Mouse (Mus musculus) CH12.LX (cell line): Measurements from ENCODE around the gene Pml. TPM values are rescaled to one million over a fixed set of nuclear protein-coding genes. Genes with fewer than 3 reads are reported as not detected.

ENCODE experiments used
- DNase-seq: peaks from one replicate; pipeline ENCODE4 v3.0.0-alpha.2; 2013; ENCODE audit errors: extremely low read depth
- H3K27ac ChIP-seq: 2 replicates; pipeline ENCODE4 v1.5.1; 2012; ENCODE audit warnings: low read depth, mild to moderate bottlenecking, control low read depth, moderate library complexity; ENCODE audit not compliant: insufficient read depth
- H3K27me3 ChIP-seq: replicated peaks from 2 replicates; pipeline ENCODE3; 2012; ENCODE audit warnings: inconsistent platforms
- H3K36me3 ChIP-seq, 2 experiments: replicated peaks in 1 of 2; 2 replicates each; pipeline versions ENCODE3 to v1.6.1; 2012; ENCODE audit warnings: inconsistent platforms in 1 of 2, low read length in 1 of 2, mild to moderate bottlenecking in 1 of 2, mixed read lengths in 1 of 2, moderate library complexity in 1 of 2; ENCODE audit not compliant: control insufficient read depth in 1 of 2, insufficient read depth in 1 of 2
- H3K4me1 ChIP-seq, 2 experiments: 2 replicates each; pipeline ENCODE4 v1.6.1; 2012; ENCODE audit warnings: inconsistent platforms in 1 of 2, moderate library complexity in 1 of 2; ENCODE audit not compliant: insufficient read depth in 2 of 2, control insufficient read depth in 1 of 2
- H3K4me2 ChIP-seq: 2 replicates; pipeline ENCODE4 v1.6.1; 2012; ENCODE audit warnings: low read depth, mild to moderate bottlenecking, control low read depth; ENCODE audit not compliant: poor library complexity, insufficient read depth, severe bottlenecking
- H3K4me3 ChIP-seq, 3 experiments: fragments of 150-350 bp in 1 of 3; sonication (generic) in 1 of 3; replicated peaks in 1 of 3; 2 replicates each; pipeline versions ENCODE3 to v1.5.1; 2011 to 2012; ENCODE audit warnings: low read depth in 2 of 3, low read length in 2 of 3, mild to moderate bottlenecking in 2 of 3, moderate library complexity in 2 of 3, control low read depth in 1 of 3, improper control_type of control experiment in 1 of 3, inconsistent platforms in 1 of 3, mixed read lengths in 1 of 3; ENCODE audit not compliant: poor library complexity in 1 of 3
- H3K79me2 ChIP-seq: replicated peaks from 2 replicates; pipeline ENCODE4 v1.6.1; 2012; ENCODE audit warnings: mild to moderate bottlenecking, moderate library complexity; ENCODE audit not compliant: control insufficient read depth, poor library complexity, insufficient read depth, severe bottlenecking; ENCODE audit errors: extremely low read depth
- H3K9ac ChIP-seq: 2 replicates; pipeline ENCODE4 v1.6.1; 2012; ENCODE audit warnings: low read depth, mild to moderate bottlenecking, control low read depth, moderate library complexity; ENCODE audit not compliant: insufficient read depth
- H3K9me3 ChIP-seq: replicated peaks from 2 replicates; pipeline ENCODE3; 2012; ENCODE audit warnings: low read length, inconsistent platforms, mixed read lengths
- BHLHE40 ChIP-seq: IDR thresholded peaks from 2 replicates; pipeline ENCODE4 v1.6.1; 2011; ENCODE audit warnings: mild to moderate bottlenecking, low read depth, low read length, improper control_type of control experiment
- CHD1 ChIP-seq: IDR thresholded peaks from 2 replicates; pipeline ENCODE4 v1.6.1; 2012; ENCODE audit warnings: low read depth, low read length, improper control_type of control experiment, inconsistent platforms
- CHD2 ChIP-seq: IDR thresholded peaks from 2 replicates; pipeline ENCODE4 v1.6.1; 2011; ENCODE audit warnings: low read length, improper control_type of control experiment
- CTCF ChIP-seq, 2 experiments: IDR thresholded peaks in 1 of 2; conservative IDR thresholded peaks in 1 of 2; 2 replicates each; pipeline ENCODE4 v1.5.1; 2011 to 2012; ENCODE audit warnings: low read depth in 2 of 2, low read length in 2 of 2, improper control_type of control experiment in 1 of 2, inconsistent platforms in 1 of 2, mild to moderate bottlenecking in 1 of 2, moderate library complexity in 1 of 2
- E2F4 ChIP-seq: IDR thresholded peaks from 2 replicates; pipeline ENCODE4 v1.6.1; 2011; ENCODE audit warnings: low read depth, low read length, improper control_type of control experiment; ENCODE audit not compliant: insufficient replicate concordance
- ELF1 ChIP-seq: IDR thresholded peaks from 2 replicates; pipeline ENCODE4 v1.6.1; 2014; ENCODE audit warnings: low read depth, mild to moderate bottlenecking, inconsistent platforms, low read length, improper control_type of control experiment
- EP300 ChIP-seq: IDR thresholded peaks from 2 replicates; pipeline ENCODE4 v1.6.1; 2011; ENCODE audit warnings: low read length, improper control_type of control experiment
- ETS1 ChIP-seq: conservative IDR thresholded peaks from 2 replicates; pipeline ENCODE4 v1.6.1; 2012; ENCODE audit warnings: low read depth, mild to moderate bottlenecking, inconsistent platforms, low read length, improper control_type of control experiment, moderate library complexity
- GABPA ChIP-seq: IDR thresholded peaks from 2 replicates; pipeline ENCODE4 v1.6.1; 2012; ENCODE audit warnings: low read depth, low read length, improper control_type of control experiment, inconsistent platforms; ENCODE audit not compliant: insufficient replicate concordance
- HCFC1 ChIP-seq: IDR thresholded peaks from 2 replicates; pipeline ENCODE4 v1.6.1; 2012; ENCODE audit warnings: low read depth, mild to moderate bottlenecking, inconsistent platforms, low read length, improper control_type of control experiment
- IRF4 ChIP-seq: IDR thresholded peaks from 2 replicates; pipeline ENCODE4 v1.6.1; 2014; ENCODE audit warnings: low read depth, mild to moderate bottlenecking, inconsistent platforms, low read length, improper control_type of control experiment
- JUN ChIP-seq: IDR thresholded peaks from 2 replicates; pipeline ENCODE4 v1.6.1; 2011; ENCODE audit warnings: low read depth, mild to moderate bottlenecking, low read length, improper control_type of control experiment, moderate library complexity; ENCODE audit not compliant: insufficient read depth
- JUND ChIP-seq: conservative IDR thresholded peaks from 2 replicates; pipeline ENCODE4 v1.6.1; 2011; ENCODE audit warnings: low read depth, low read length, improper control_type of control experiment
- KAT2A ChIP-seq: IDR thresholded peaks from 2 replicates; pipeline ENCODE4 v1.6.1; 2012; ENCODE audit warnings: low read length, improper control_type of control experiment, inconsistent platforms; ENCODE audit not compliant: insufficient replicate concordance
- MAFK ChIP-seq: IDR thresholded peaks from 2 replicates; pipeline ENCODE4 v1.6.1; 2011; ENCODE audit warnings: low read length, improper control_type of control experiment; ENCODE audit not compliant: insufficient replicate concordance
- MAX ChIP-seq: IDR thresholded peaks from 2 replicates; pipeline ENCODE4 v1.6.1; 2011; ENCODE audit warnings: low read length, improper control_type of control experiment
- MAZ ChIP-seq: IDR thresholded peaks from 2 replicates; pipeline ENCODE4 v1.6.1; 2012; ENCODE audit warnings: low read depth, mild to moderate bottlenecking, inconsistent platforms, low read length, improper control_type of control experiment, moderate library complexity
- MEF2A ChIP-seq: IDR thresholded peaks from 2 replicates; pipeline ENCODE4 v1.6.1; 2014; ENCODE audit warnings: low read depth, mild to moderate bottlenecking, inconsistent platforms, low read length, improper control_type of control experiment, borderline replicate concordance
- MXI1 ChIP-seq: IDR thresholded peaks from 2 replicates; pipeline ENCODE4 v1.6.1; 2011; ENCODE audit warnings: mild to moderate bottlenecking, low read depth, low read length, improper control_type of control experiment
- MYC ChIP-seq: IDR thresholded peaks from 2 replicates; pipeline ENCODE4 v1.6.1; 2011; ENCODE audit warnings: low read depth, mild to moderate bottlenecking, improper control_type of control experiment, low read length
- NELFE ChIP-seq: IDR thresholded peaks from 2 replicates; pipeline ENCODE4 v1.6.1; 2011; ENCODE audit warnings: low read depth, low read length, improper control_type of control experiment
- NRF1 ChIP-seq: IDR thresholded peaks from 2 replicates; pipeline ENCODE4 v1.6.1; 2014; ENCODE audit warnings: low read depth, mild to moderate bottlenecking, inconsistent platforms, low read length, improper control_type of control experiment, moderate library complexity
- PAX5 ChIP-seq: IDR thresholded peaks from 2 replicates; pipeline ENCODE4 v1.6.1; 2012; ENCODE audit warnings: low read length, inconsistent platforms, mixed read lengths
- POLR2A ChIP-seq: IDR thresholded peaks from 2 replicates; pipeline ENCODE4 v1.6.1; 2011; ENCODE audit warnings: low read depth, mild to moderate bottlenecking, improper control_type of control experiment, low read length
- POLR2AphosphoS2 ChIP-seq: IDR thresholded peaks from 2 replicates; pipeline ENCODE4 v1.6.1; 2011; ENCODE audit warnings: low read depth, low read length, improper control_type of control experiment
- RAD21 ChIP-seq: IDR thresholded peaks from 2 replicates; pipeline ENCODE4 v1.6.1; 2011; ENCODE audit warnings: low read depth, mild to moderate bottlenecking, low read length, improper control_type of control experiment, moderate library complexity
- RCOR1 ChIP-seq: conservative IDR thresholded peaks from 2 replicates; pipeline ENCODE4 v1.6.1; 2012; ENCODE audit warnings: low read depth, mild to moderate bottlenecking, inconsistent platforms, low read length, improper control_type of control experiment
- SIN3A ChIP-seq: IDR thresholded peaks from 2 replicates; pipeline ENCODE4 v1.6.1; 2012; ENCODE audit warnings: low read length, improper control_type of control experiment, inconsistent platforms
- SMC3 ChIP-seq: IDR thresholded peaks from 2 replicates; pipeline ENCODE4 v1.6.1; 2011; ENCODE audit warnings: low read depth, low read length, improper control_type of control experiment
- TBP ChIP-seq: conservative IDR thresholded peaks from 2 replicates; pipeline ENCODE4 v1.6.1; 2011; ENCODE audit warnings: low read depth, low read length, improper control_type of control experiment
- TCF12 ChIP-seq: IDR thresholded peaks from 2 replicates; pipeline ENCODE4 v1.6.1; 2014; ENCODE audit warnings: low read depth, mild to moderate bottlenecking, inconsistent platforms, low read length, improper control_type of control experiment
- UBTF ChIP-seq: IDR thresholded peaks from 2 replicates; pipeline ENCODE4 v1.6.1; 2012; ENCODE audit warnings: low read depth, mild to moderate bottlenecking, inconsistent platforms, low read length, improper control_type of control experiment, moderate library complexity
- USF1 ChIP-seq: IDR thresholded peaks from 2 replicates; pipeline ENCODE4 v1.6.1; 2014; ENCODE audit warnings: low read depth, mild to moderate bottlenecking, inconsistent platforms, low read length, improper control_type of control experiment
- USF2 ChIP-seq: conservative IDR thresholded peaks from 2 replicates; pipeline ENCODE4 v1.6.1; 2011; ENCODE audit warnings: low read depth, low read length, improper control_type of control experiment
- ZC3H11A ChIP-seq: IDR thresholded peaks from 2 replicates; pipeline ENCODE4 v1.6.1; 2012; ENCODE audit warnings: low read depth, mild to moderate bottlenecking, inconsistent platforms, low read length, improper control_type of control experiment
- ZKSCAN1 ChIP-seq: IDR thresholded peaks from 2 replicates; pipeline ENCODE4 v1.6.1; 2012; ENCODE audit warnings: low read depth, inconsistent platforms, low read length, improper control_type of control experiment, borderline replicate concordance
- ZMIZ1 ChIP-seq: IDR thresholded peaks from 2 replicates; pipeline ENCODE4 v1.6.1; 2012; ENCODE audit warnings: low read depth, mild to moderate bottlenecking, inconsistent platforms, low read length, improper control_type of control experiment
- ZNF384 ChIP-seq: IDR thresholded peaks from 2 replicates; pipeline ENCODE4 v1.6.1; 2012; ENCODE audit warnings: low read depth, low read length, improper control_type of control experiment, inconsistent platforms
- dilution Hi-C: fragments of 300-500 bp; cut with MboI; formaldehyde crosslinking; loops from 2 replicates; pipeline ENCODE4 v1.14.3; 2020; ENCODE audit warnings: low sequenced_read_pairs; ENCODE audit not compliant: extremely low pct_unique_long_range_greater_than_20kb, extremely low pct_ligation_motif_present
- in situ Hi-C: fragments of 300-500 bp; cut with MboI; formaldehyde crosslinking; loops from 3 replicates; pipeline ENCODE4 v1.14.3; 2019; ENCODE audit warnings: low sequenced_read_pairs, low pct_ligation_motif_present, low pct_unique_long_range_greater_than_20kb, mixed read lengths
- polyA plus RNA-seq: library from polyadenylated mRNA; unstranded; fragments of >175 nt; gene quantifications from 2 replicates; pipeline ENCODE4 v1.2.1, GENCODE M21; 2012; ENCODE audit warnings: low read depth; ENCODE audit not compliant: insufficient read length
- total RNA-seq, 2 experiments: library from RNA; depleted of rRNA; stranded (reverse); fragments of 300-350 nt in 1 of 2; fragments of >200 nt in 1 of 2; gene quantifications; 2 replicates each; pipeline ENCODE4 v1.2.3; 2012 to 2014

Pml gene
- total and polyA plus RNA-seq, 3 experiments: 8.3 to 56.9 (median 21.2) TPM

DNA sequence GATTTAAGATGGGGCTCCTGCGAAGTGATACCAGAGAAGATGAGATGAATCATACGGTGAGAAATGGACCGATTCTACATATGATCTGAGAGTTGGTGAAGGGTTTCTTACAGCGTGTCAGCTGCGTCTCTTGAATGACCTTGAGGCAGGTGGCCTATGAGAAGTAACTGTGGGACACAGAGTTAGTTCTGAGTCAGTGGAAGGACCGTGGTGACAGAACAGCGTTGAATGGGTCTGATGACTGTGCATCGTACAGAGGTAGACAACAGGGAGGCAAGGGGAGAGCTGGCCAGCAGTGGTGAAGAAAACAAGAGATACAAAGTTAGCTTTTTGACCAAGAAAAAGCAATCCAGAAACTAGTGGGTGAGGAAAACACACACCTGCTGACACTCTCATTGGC lies 736 bp upstream of the Pml start:
- no peaks in the 10 kb centered on the region for H3K9me3 ChIP-seq
- in situ Hi-C loops (loop anchor here (25.0 kb wide), 1 partner anchor 438 kb away; no protein-coding TSS in a partner anchor), dilution Hi-C loops (no loop called here)
- H3K4me1 ChIP-seq: peaks cover 9 to 42% of the 10 kb centered on the region in 2 experiments
- peaks cover 23% of the 10 kb centered on the region for H3K79me2 ChIP-seq
- peak overlapping the region; percentile 73 to 89 (median 82) for H3K4me3 ChIP-seq
- peak overlapping the region; percentile 86 for H3K9ac ChIP-seq
- peak; percentile 82 for DNase-seq
- H3K36me3 ChIP-seq: peaks cover under 1 to 3% of the 10 kb centered on the region in 2 experiments
- TF ChIP-seq MYC (peak; percentile 37; the same call in 1 of the 2 replicates), CTCF (conservative IDR thresholded peaks at IDR 0.05 in 1 of 2, IDR thresholded peaks at IDR 0.05 in 1 of 2; ENCODE audit: low read depth in 2 of 2, low read length in 2 of 2) (no peak), E2F4 (no peak), SMC3 (no peak), ZNF384 (no peak), HCFC1 (no peak), RCOR1 (no peak), ETS1 (peak; percentile 71), MAX (peak; percentile 68; the same call in 1 of the 2 replicates), IRF4 (peak; percentile 60), KAT2A (no peak), TBP (no peak), SIN3A (peak; percentile 72), RAD21 (no peak), POLR2AphosphoS2 (no peak), ELF1 (no peak), USF1 (no peak), CHD1 (no peak), UBTF (no peak), MEF2A (no peak), MAFK (no peak), USF2 (no peak), ZMIZ1 (no peak), GABPA (no peak), MXI1 (peak; percentile 71; the same call in 1 of the 2 replicates), JUN (0 out of 2 replicates have a peak, but pooled peaks have one; percentile 6), ZKSCAN1 (no peak), PAX5 (no peak), NRF1 (no peak), MAZ (no peak), POLR2A (peak; percentile 56), BHLHE40 (peak; percentile 30; the same call in 1 of the 2 replicates), TCF12 (peak; percentile 49; the same call in 1 of the 2 replicates), JUND (no peak; the same call in 1 of the 2 replicates), NELFE (no peak), ZC3H11A (no peak), EP300 (peak; percentile 47), CHD2 (peak; percentile 33; the same call in 1 of the 2 replicates)
- H3K27ac ChIP-seq: peak overlapping the region; percentile 90
- H3K27me3 ChIP-seq: no peaks in the 10 kb centered on the region
- peak overlapping the region; percentile 88 for H3K4me2 ChIP-seq
